Mouse (Mus musculus): ENCODE results near the gene Hibch.

GRCm38 (mm10) chr1:52817813-52818147 is 26.9 kb upstream of the Hibch start:
- TF ChIP-seq CTCF (IDR thresholded peaks at IDR 0.05; ENCODE audit: borderline replicate concordance, control insufficient read depth, extremely low read depth, insufficient read depth, low read length, poor library complexity) (no peak), POLR2A (IDR thresholded peaks at IDR 0.05; ENCODE audit: control insufficient read depth, extremely low read depth, insufficient read depth, low read length, poor library complexity) (no peak)

All from thymus, adult 2 months (tissue).